Mouse (Mus musculus): ENCODE measurements at regions not wholly inside any gene's neighbourhood (a gene's known extent, or its start where the extent isn't known, plus 50 kb on each side); places are given as distances from the start of the nearest gene placed in this dataset.

- WGBS: 53% methylated on average over 4 of the region's 4 CpGs
- no peak overlapping the region for H3K4me3 ChIP-seq (ENCODE audit: low read depth, low read length)
- H3K9ac ChIP-seq (ENCODE audit: low read length): no peak overlapping the region
- H3K27me3 ChIP-seq (ENCODE audit: control insufficient read depth, insufficient read depth, low read length): no peaks in the 10 kb centered on the region
- no peaks in the 10 kb centered on the region for H3K4me1 ChIP-seq (replicated peaks; ENCODE audit: control insufficient read depth, insufficient read depth)
- H3K36me3 ChIP-seq (ENCODE audit: control insufficient read depth, insufficient read depth, low read length): no peaks in the 10 kb centered on the region
- TF ChIP-seq EP300 (optimal IDR thresholded peaks at IDR 0.05): no peak
- no peak for TF ChIP-seq CTCF (IDR thresholded peaks at IDR 0.05; ENCODE audit: low read depth)
- no peaks in the 10 kb centered on the region for H3K9me3 ChIP-seq (ENCODE audit: control insufficient read depth, low read length)
- H3K4me2 ChIP-seq (replicated peaks; ENCODE audit: low read depth): no peak overlapping the region
- no peak overlapping the region for H3K27ac ChIP-seq (replicated peaks)
- no peak for ATAC-seq (ENCODE audit: low FRiP score, low TSS enrichment)
- DNase-seq (ENCODE audit: low spot score): no peak
Measured at GRCm38 (mm10) chr13:114681196-114681595, 136.8 kb upstream of the Mocs2 start.

- Histone ChIP-seq H3K9ac (ENCODE audit: low read length) (no peak overlapping the region), H3K27me3 (ENCODE audit: control insufficient read depth, insufficient read depth, low read length) (no peaks in the 10 kb centered on the region), H3K4me3 (ENCODE audit: low read depth, low read length) (no peak overlapping the region), H3K9me3 (ENCODE audit: control insufficient read depth, low read length) (no peaks in the 10 kb centered on the region), H3K4me1 (replicated peaks; ENCODE audit: control insufficient read depth, insufficient read depth) (no peaks in the 10 kb centered on the region), H3K36me3 (ENCODE audit: control insufficient read depth, insufficient read depth, low read length) (no peaks in the 10 kb centered on the region), H3K4me2 (replicated peaks; ENCODE audit: low read depth) (no peak overlapping the region), H3K27ac (replicated peaks) (no peak overlapping the region)
- TF ChIP-seq EP300 (optimal IDR thresholded peaks at IDR 0.05) (no peak), CTCF (IDR thresholded peaks at IDR 0.05; ENCODE audit: low read depth) (no peak)
- no peak for DNase-seq (ENCODE audit: low spot score)
- WGBS: 76% methylated on average over 4 of the region's 4 CpGs
- no peak for ATAC-seq (ENCODE audit: low FRiP score, low TSS enrichment)
Measured at GRCm38 (mm10) chr13:114681887-114682286, 136.1 kb upstream of the Mocs2 start.

- 94% methylated on average over 5 of the region's 5 CpGs for WGBS
Measured at GRCm38 (mm10) chr13:114682891-114683290, 135.1 kb upstream of the Mocs2 start.

DNA sequence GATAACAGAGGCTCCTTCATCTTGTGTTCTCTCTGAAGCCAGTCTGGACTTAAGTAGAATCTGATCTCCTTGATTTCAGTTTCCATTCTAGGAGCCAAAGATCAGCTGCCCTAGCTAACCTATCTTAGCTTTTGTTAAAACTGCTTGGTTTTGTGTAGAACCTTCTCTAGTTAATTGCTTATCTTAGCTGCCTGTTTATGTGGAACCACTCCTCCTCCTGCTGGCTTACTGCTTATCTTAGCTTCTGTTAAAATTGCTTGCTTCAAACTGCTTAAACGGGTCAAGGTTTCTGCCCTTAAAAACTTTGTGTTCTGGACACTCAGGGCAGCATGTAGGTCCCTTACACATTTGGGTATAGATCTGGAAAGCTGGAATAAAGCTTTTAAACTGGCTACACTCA lies 133.7 kb upstream of the Mocs2 start:
- H3K36me3 ChIP-seq (ENCODE audit: control insufficient read depth, insufficient read depth, low read length): no peaks in the 10 kb centered on the region
- no peak for TF ChIP-seq EP300 (optimal IDR thresholded peaks at IDR 0.05)
- TF ChIP-seq CTCF (IDR thresholded peaks at IDR 0.05; ENCODE audit: low read depth): peak; percentile 11; the same call in 1 of the 2 replicates
- no peak for ATAC-seq (ENCODE audit: low FRiP score, low TSS enrichment)
- H3K4me1 ChIP-seq (replicated peaks; ENCODE audit: control insufficient read depth, insufficient read depth): no peaks in the 10 kb centered on the region
- H3K27me3 ChIP-seq (ENCODE audit: control insufficient read depth, insufficient read depth, low read length): no peaks in the 10 kb centered on the region
- WGBS: 51% methylated on average over 1 of the region's 1 CpGs
- H3K9me3 ChIP-seq (ENCODE audit: control insufficient read depth, low read length): no peaks in the 10 kb centered on the region
- H3K4me3 ChIP-seq (ENCODE audit: low read depth, low read length): no peak overlapping the region
- DNase-seq (ENCODE audit: low spot score): no peak
- H3K4me2 ChIP-seq (replicated peaks; ENCODE audit: low read depth): no peak overlapping the region
- no peak overlapping the region for H3K27ac ChIP-seq (replicated peaks)
- H3K9ac ChIP-seq (ENCODE audit: low read length): no peak overlapping the region

More at GRCm38 (mm10) chr13:114682891-114683290, 135.1 kb upstream of the Mocs2 start:
- DNase-seq (ENCODE audit: low spot score) (no peak), ATAC-seq (ENCODE audit: low FRiP score, low TSS enrichment) (no peak)
- no peak overlapping the region for H3K27ac ChIP-seq (replicated peaks)
- no peaks in the 10 kb centered on the region for H3K4me1 ChIP-seq (replicated peaks; ENCODE audit: control insufficient read depth, insufficient read depth)
- H3K9me3 ChIP-seq (ENCODE audit: control insufficient read depth, low read length): no peaks in the 10 kb centered on the region
- no peak overlapping the region for H3K9ac ChIP-seq (ENCODE audit: low read length)
- TF ChIP-seq CTCF (IDR thresholded peaks at IDR 0.05; ENCODE audit: low read depth) (no peak), EP300 (optimal IDR thresholded peaks at IDR 0.05) (no peak)
- no peaks in the 10 kb centered on the region for H3K36me3 ChIP-seq (ENCODE audit: control insufficient read depth, insufficient read depth, low read length)
- H3K27me3 ChIP-seq (ENCODE audit: control insufficient read depth, insufficient read depth, low read length): no peaks in the 10 kb centered on the region
- no peak overlapping the region for H3K4me2 ChIP-seq (replicated peaks; ENCODE audit: low read depth)
- H3K4me3 ChIP-seq (ENCODE audit: low read depth, low read length): no peak overlapping the region

DNA sequence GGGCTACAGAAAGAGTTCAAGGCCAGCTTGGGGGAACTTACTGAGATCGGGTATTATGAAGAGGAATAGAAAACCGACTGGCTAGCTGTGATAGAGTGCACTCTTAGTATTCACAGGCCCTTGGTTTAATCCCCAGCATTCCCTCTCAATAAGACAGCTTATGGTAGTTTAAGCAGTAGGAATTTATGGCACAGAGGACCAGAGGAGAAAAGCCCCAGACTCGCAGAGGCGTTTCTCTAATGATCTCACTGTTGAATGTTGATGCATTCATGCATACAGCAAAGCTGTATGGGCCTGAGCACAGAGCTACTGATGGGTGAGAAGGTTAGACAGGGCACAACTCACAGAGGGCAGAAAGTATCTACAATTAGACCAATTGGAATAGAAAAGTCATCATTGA lies 132.7 kb upstream of the Mocs2 start:
- TF ChIP-seq CTCF (IDR thresholded peaks at IDR 0.05; ENCODE audit: low read depth) (no peak), EP300 (optimal IDR thresholded peaks at IDR 0.05) (no peak)
- no peaks in the 10 kb centered on the region for H3K9me3 ChIP-seq (ENCODE audit: control insufficient read depth, low read length)
- H3K4me1 ChIP-seq (replicated peaks; ENCODE audit: control insufficient read depth, insufficient read depth): no peaks in the 10 kb centered on the region
- no peaks in the 10 kb centered on the region for H3K36me3 ChIP-seq (ENCODE audit: control insufficient read depth, insufficient read depth, low read length)
- H3K27me3 ChIP-seq (ENCODE audit: control insufficient read depth, insufficient read depth, low read length): no peaks in the 10 kb centered on the region
- WGBS: 71% methylated on average over 4 of the region's 4 CpGs
- no peak overlapping the region for H3K4me2 ChIP-seq (replicated peaks; ENCODE audit: low read depth)
- no peak for ATAC-seq (ENCODE audit: low FRiP score, low TSS enrichment)
- no peak overlapping the region for H3K9ac ChIP-seq (ENCODE audit: low read length)
- no peak overlapping the region for H3K27ac ChIP-seq (replicated peaks)
- DNase-seq (ENCODE audit: low spot score): no peak
- H3K4me3 ChIP-seq (ENCODE audit: low read depth, low read length): no peak overlapping the region

- Histone ChIP-seq H3K9me3 (ENCODE audit: control insufficient read depth, low read length) (no peaks in the 10 kb centered on the region), H3K4me2 (replicated peaks; ENCODE audit: low read depth) (no peak overlapping the region), H3K4me3 (ENCODE audit: low read depth, low read length) (no peak overlapping the region), H3K9ac (ENCODE audit: low read length) (no peak overlapping the region), H3K27ac (replicated peaks) (no peak overlapping the region), H3K36me3 (ENCODE audit: control insufficient read depth, insufficient read depth, low read length) (no peaks in the 10 kb centered on the region), H3K4me1 (replicated peaks; ENCODE audit: control insufficient read depth, insufficient read depth) (no peaks in the 10 kb centered on the region), H3K27me3 (ENCODE audit: control insufficient read depth, insufficient read depth, low read length) (no peaks in the 10 kb centered on the region)
- ATAC-seq (ENCODE audit: low FRiP score, low TSS enrichment): no peak
- no peak for DNase-seq (ENCODE audit: low spot score)
- no peak for TF ChIP-seq EP300 (optimal IDR thresholded peaks at IDR 0.05)
- TF ChIP-seq CTCF (IDR thresholded peaks at IDR 0.05; ENCODE audit: low read depth): no peak
- 57% methylated on average over 2 of the region's 2 CpGs for WGBS
Measured at GRCm38 (mm10) chr13:114712601-114713000, 105.4 kb upstream of the Mocs2 start.
